In the genomic region with DNA sequence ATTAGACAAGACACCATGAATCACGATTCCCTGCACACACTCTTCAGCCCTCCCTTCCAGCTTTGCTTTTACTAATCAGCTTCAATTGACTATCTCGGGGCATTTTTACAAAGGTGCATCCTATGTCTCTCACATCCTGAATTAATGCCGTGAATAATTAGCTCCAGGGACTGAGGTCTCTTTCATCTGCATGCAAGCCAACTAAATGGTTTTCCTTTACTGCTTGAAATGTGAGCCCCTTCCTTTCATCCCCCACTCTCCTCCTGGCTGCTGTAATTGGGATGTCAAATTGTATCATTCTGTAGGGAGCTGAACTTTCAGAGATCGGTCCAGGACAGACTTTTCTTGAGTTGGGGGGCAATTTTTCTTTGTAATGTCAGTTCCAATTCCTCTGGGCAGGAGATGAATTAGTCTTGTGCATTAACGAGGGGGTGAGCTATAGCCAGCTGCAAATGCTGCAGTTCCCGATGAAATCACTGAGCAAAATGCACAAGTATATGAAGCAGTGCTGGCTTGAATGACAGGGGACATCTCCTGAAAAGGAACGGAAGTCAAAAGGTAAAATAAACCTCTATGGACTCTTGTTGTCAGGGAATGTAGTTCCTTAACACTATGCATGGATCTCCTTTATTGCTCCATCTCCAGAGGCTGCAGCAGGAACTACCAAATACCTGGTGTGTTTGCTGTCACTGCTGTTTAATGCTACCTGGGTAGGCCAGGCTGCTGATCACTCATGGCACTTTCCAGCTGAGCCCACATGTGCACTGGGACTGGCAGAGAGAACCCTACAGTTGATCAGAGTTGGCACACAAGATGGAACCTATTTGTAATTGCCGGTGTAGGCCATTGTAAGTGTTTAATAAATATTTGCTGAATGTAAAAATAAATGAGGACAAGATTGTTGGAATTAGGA, we compare ENCODE assay signal across 14 mouse cellular contexts.
A peak's percentile ranks its signal among the peaks of the same experiment; 100 is the strongest.
DNase-seq lines count a peak whose midpoint lies in the region; ATAC-seq lines count a peak whose summit lies in the region.
"Had no signal": no experiment of that assay in that cellular context is flagged by ENCODE, and none has a peak within 500 bp of the region (broad histone marks: within the 10 kb centered on the region; RNA-seq: fewer than 3 reads in every experiment).

No protein-coding gene starts in this region.

- WGBS in embryonic facial prominence, embryonic 11.5 days: 16% methylated on average over 8 of the region's 8 CpGs
- 19% methylated on average over 8 of the region's 8 CpGs for WGBS in midbrain, embryonic 16.5 days

- H3K9me3 ChIP-seq in embryonic facial prominence, embryonic 11.5 days (replicated peaks; ENCODE audit: control insufficient read depth, low read length): no peaks in the 10 kb centered on the region
- no peaks in the 10 kb centered on the region for H3K9me3 ChIP-seq in midbrain, embryonic 16.5 days (replicated peaks; ENCODE audit: control insufficient read depth, low read length, poor library complexity, severe bottlenecking)
- H3K9me3 ChIP-seq: limb, embryonic 10.5 days; liver, embryonic 15.5 days had no signal

- no peak overlapping the region for H3K4me3 ChIP-seq in embryonic facial prominence, embryonic 11.5 days (ENCODE audit: low read depth, low read length)
- H3K4me3 ChIP-seq in midbrain, embryonic 16.5 days (ENCODE audit: low read depth, low read length): no peak overlapping the region
- H3K4me3 ChIP-seq: limb, embryonic 10.5 days; liver, embryonic 15.5 days had no signal

- H3K27me3 ChIP-seq in embryonic facial prominence, embryonic 11.5 days (ENCODE audit: control insufficient read depth, insufficient read depth, low read length): no peaks in the 10 kb centered on the region
- no peaks in the 10 kb centered on the region for H3K27me3 ChIP-seq in midbrain, embryonic 16.5 days (ENCODE audit: control insufficient read depth, insufficient read depth, low read depth, low read length)
- H3K27me3 ChIP-seq: liver, embryonic 15.5 days had no signal

- H3K27ac ChIP-seq in embryonic facial prominence, embryonic 11.5 days (replicated peaks; ENCODE audit: low read depth, low read length): no peak overlapping the region
- peak overlapping the region; percentile 63 for H3K27ac ChIP-seq in midbrain, embryonic 16.5 days (ENCODE audit: low read length)
- H3K27ac ChIP-seq: limb, embryonic 10.5 days; liver, embryonic 15.5 days had no signal

- H3K9ac ChIP-seq in embryonic facial prominence, embryonic 11.5 days (replicated peaks; ENCODE audit: low read length): no peak overlapping the region
- no peak overlapping the region for H3K9ac ChIP-seq in midbrain, embryonic 16.5 days (ENCODE audit: low read depth, low read length)
- H3K9ac ChIP-seq: liver, embryonic 15.5 days had no signal

- peak; percentile 59 for DNase-seq in embryo, embryonic 10.5 days (ENCODE audit: low spot score)
- peak; percentile 75 for DNase-seq in embryonic facial prominence, embryonic 11.5 days (ENCODE audit: low spot score)
- peak; percentile 25 for DNase-seq in forelimb bud, embryonic 11.5 days (ENCODE audit: low read depth, low spot score)
- DNase-seq in urinary bladder, postnatal 36 days (ENCODE audit: low spot score in 2 of 2): no peak
- DNase-seq in MN1 (ENCODE audit: low spot score): no peak
- no peak for DNase-seq in frontal cortex, adult 2 months (ENCODE audit: extremely low spot score in 1 of 2, low spot score in 1 of 2)
- DNase-seq in liver: no peak
- DNase-seq: gastrocnemius, postnatal 36 days; thymus, postnatal 4 days had no signal

- no peaks in the 10 kb centered on the region for H3K36me3 ChIP-seq in embryonic facial prominence, embryonic 11.5 days (replicated peaks; ENCODE audit: control insufficient read depth, insufficient read depth, low read depth, low read length)
- H3K36me3 ChIP-seq in midbrain, embryonic 16.5 days (ENCODE audit: control insufficient read depth, insufficient read depth, low read length): no peaks in the 10 kb centered on the region
- H3K36me3 ChIP-seq: limb, embryonic 10.5 days; liver, embryonic 15.5 days had no signal

- peak; percentile 70 for ATAC-seq in embryonic facial prominence, embryonic 11.5 days (replicated peaks; ENCODE audit: insufficient number of reproducible peaks, low FRiP score, low TSS enrichment, low read depth)
- ATAC-seq in midbrain, embryonic 16.5 days: peak; percentile 85
- ATAC-seq: CD4-positive, CD25-positive, alpha-beta regulatory T cell, adult 4 months; inflammation-experienced regulatory T-cells, adult 6 months had no signal

- no peaks in the 10 kb centered on the region for H3K4me1 ChIP-seq in embryonic facial prominence, embryonic 11.5 days (ENCODE audit: control insufficient read depth, insufficient read depth, low read length)
- H3K4me1 ChIP-seq in midbrain, embryonic 16.5 days (ENCODE audit: control insufficient read depth, insufficient read depth, low read length): peaks cover 8% of the 10 kb centered on the region
- H3K4me1 ChIP-seq: liver, embryonic 15.5 days had no signal

- H3K4me2 ChIP-seq in embryonic facial prominence, embryonic 11.5 days (ENCODE audit: low read depth, low read length): no peak overlapping the region
- peak overlapping the region; percentile 13; the same call in 1 of the 2 replicates for H3K4me2 ChIP-seq in midbrain, embryonic 16.5 days (ENCODE audit: low read length)
- H3K4me2 ChIP-seq: liver, embryonic 15.5 days had no signal

Comparison
In these comparisons a context has a peak if more than half of its experiments do, and no peak if none do; other contexts are left out.
1. DNase-seq: peak in embryo, embryonic 10.5 days (single experiment), embryonic facial prominence, embryonic 11.5 days (single experiment) and forelimb bud, embryonic 11.5 days (single experiment); none in urinary bladder, postnatal 36 days (0 of 2), MN1 (single experiment), frontal cortex, adult 2 months (0 of 2) and liver (single experiment).